Mouse (Mus musculus): ENCODE measurements around the gene Ppfibp1. TPM values are rescaled to one million over a fixed set of nuclear protein-coding genes. Genes with fewer than 3 reads are reported as not detected.

Ppfibp1 gene
- 50.6 and 62.7 TPM in 2 replicates for polyA plus RNA-seq (2014; fragmentation: Nextera tagmentation; extraction: Ambion mirVana)

DNA sequence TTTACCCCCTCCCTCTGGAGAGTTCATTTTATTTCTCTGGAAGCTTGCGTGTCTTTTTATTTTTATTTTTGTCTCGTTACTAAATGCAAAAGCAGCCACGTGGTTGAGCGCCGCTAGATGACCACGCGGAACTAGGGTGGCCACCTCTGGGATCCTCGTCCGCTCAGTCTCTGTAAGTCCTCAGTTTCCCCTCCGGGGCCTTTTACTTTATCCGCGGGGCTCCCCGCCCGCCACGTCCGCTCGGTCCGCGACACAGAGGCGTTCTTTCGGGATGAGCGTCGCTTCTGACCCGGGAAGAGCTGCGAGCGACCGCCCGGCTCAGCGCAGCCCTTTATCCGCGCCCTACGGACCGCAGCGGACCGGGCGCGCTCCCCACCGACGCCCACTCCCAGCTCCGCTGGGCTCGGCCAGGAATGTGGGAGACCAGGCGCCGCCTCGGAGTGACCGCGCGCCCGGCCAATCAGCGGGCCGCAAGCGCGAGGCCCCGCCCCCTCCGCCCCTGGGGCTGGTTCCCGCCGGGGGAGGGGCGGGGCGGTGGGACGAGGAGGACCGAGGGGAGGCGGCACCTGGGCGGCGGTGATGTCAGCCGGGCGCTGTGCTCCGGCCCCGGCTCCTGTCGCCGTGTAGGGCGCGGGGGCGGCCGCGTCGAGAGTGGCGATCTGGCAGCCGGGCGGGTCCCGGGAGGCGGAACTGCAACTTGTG, at the start of gene Ppfibp1:
TSS of gene Ppfibp1 (plus strand) at position 530 of the 702 bp plus-strand sequence.
- under 1% methylated on average over 75 of the region's 80 CpGs for WGBS
- Histone ChIP-seq H3K36me3 (ENCODE audit: control insufficient read depth, insufficient read depth, low read length) (peaks cover 5% of the 10 kb centered on the region; the same call in 1 of the 2 replicates), H3K4me2 (ENCODE audit: low read length) (peak within 1 kb of the TSS; percentile 79), H3K9ac (ENCODE audit: low read length) (peak within 1 kb of the TSS; percentile 97), H3K27ac (replicated peaks in 1 of 2; ENCODE audit: control insufficient read depth in 1 of 2, insufficient read depth in 1 of 2, low read depth in 2 of 2, low read length in 2 of 2) (peak within 1 kb of the TSS; percentile 77 to 86), H3K4me3 (ENCODE audit: control insufficient read depth in 1 of 2, insufficient read depth in 1 of 2, low read depth in 1 of 2, low read length in 2 of 2) (peak within 1 kb of the TSS; percentile 91 to 95), H3K4me1 (ENCODE audit: control insufficient read depth in 2 of 2, insufficient read depth in 2 of 2, low read length in 2 of 2) (peaks cover 9 to 46% of the 10 kb centered on the region in 2 experiments), H3K27me3 (ENCODE audit: control insufficient read depth, insufficient read depth, low read length) (no peaks in the 10 kb centered on the region), H3K9me3 (ENCODE audit: control insufficient read depth, low read length) (no peaks in the 10 kb centered on the region)
- peak; percentile 91 for ATAC-seq (ENCODE audit: insufficient number of reproducible peaks, insufficient read depth, low FRiP score, low read depth)

GRCm38 (mm10) chr6:146838863-146839262, 49.4 kb upstream of the Ppfibp1 start:
- WGBS: 86% methylated on average over 4 of the region's 4 CpGs

GRCm38 (mm10) chr6:146844867-146845266, 43.4 kb upstream of the Ppfibp1 start:
- H3K4me1 ChIP-seq (ENCODE audit: control insufficient read depth in 2 of 2, insufficient read depth in 2 of 2, low read length in 2 of 2): peaks cover 17 to 19% of the 10 kb centered on the region in 2 experiments
- no peak for ATAC-seq (ENCODE audit: insufficient number of reproducible peaks, insufficient read depth, low FRiP score, low read depth)
- H3K4me2 ChIP-seq (ENCODE audit: low read length): no peak overlapping the region
- H3K9ac ChIP-seq (ENCODE audit: low read length): no peak overlapping the region
- H3K27ac ChIP-seq (replicated peaks in 1 of 2; ENCODE audit: control insufficient read depth in 1 of 2, insufficient read depth in 1 of 2, low read depth in 2 of 2, low read length in 2 of 2): peak overlapping the region in 1 of 2 experiments; percentile 50; a peak in 1 of 4 replicates
- H3K4me3 ChIP-seq (ENCODE audit: control insufficient read depth in 1 of 2, insufficient read depth in 1 of 2, low read depth in 1 of 2, low read length in 2 of 2): no peak overlapping the region
- WGBS: 33% methylated on average over 6 of the region's 6 CpGs
- no peaks in the 10 kb centered on the region for H3K9me3 ChIP-seq (ENCODE audit: control insufficient read depth, low read length)
- H3K27me3 ChIP-seq (ENCODE audit: control insufficient read depth, insufficient read depth, low read length): no peaks in the 10 kb centered on the region
- H3K36me3 ChIP-seq (ENCODE audit: control insufficient read depth, insufficient read depth, low read length): no peaks in the 10 kb centered on the region

More at GRCm38 (mm10) chr6:146838863-146839262, 49.4 kb upstream of the Ppfibp1 start:
- H3K4me2 ChIP-seq (ENCODE audit: low read length): no peak overlapping the region
- no peak overlapping the region for H3K27ac ChIP-seq (replicated peaks in 1 of 2; ENCODE audit: control insufficient read depth in 1 of 2, insufficient read depth in 1 of 2, low read depth in 2 of 2, low read length in 2 of 2)
- H3K9ac ChIP-seq (ENCODE audit: low read length): no peak overlapping the region
- no peaks in the 10 kb centered on the region for H3K9me3 ChIP-seq (ENCODE audit: control insufficient read depth, low read length)
- H3K4me1 ChIP-seq (ENCODE audit: control insufficient read depth in 2 of 2, insufficient read depth in 2 of 2, low read length in 2 of 2): peaks cover 17 to 18% of the 10 kb centered on the region in 2 experiments
- ATAC-seq (ENCODE audit: insufficient number of reproducible peaks, insufficient read depth, low FRiP score, low read depth): no peak
- no peaks in the 10 kb centered on the region for H3K27me3 ChIP-seq (ENCODE audit: control insufficient read depth, insufficient read depth, low read length)
- H3K4me3 ChIP-seq (ENCODE audit: control insufficient read depth in 1 of 2, insufficient read depth in 1 of 2, low read depth in 1 of 2, low read length in 2 of 2): no peak overlapping the region
- H3K36me3 ChIP-seq (ENCODE audit: control insufficient read depth, insufficient read depth, low read length): no peaks in the 10 kb centered on the region

DNA sequence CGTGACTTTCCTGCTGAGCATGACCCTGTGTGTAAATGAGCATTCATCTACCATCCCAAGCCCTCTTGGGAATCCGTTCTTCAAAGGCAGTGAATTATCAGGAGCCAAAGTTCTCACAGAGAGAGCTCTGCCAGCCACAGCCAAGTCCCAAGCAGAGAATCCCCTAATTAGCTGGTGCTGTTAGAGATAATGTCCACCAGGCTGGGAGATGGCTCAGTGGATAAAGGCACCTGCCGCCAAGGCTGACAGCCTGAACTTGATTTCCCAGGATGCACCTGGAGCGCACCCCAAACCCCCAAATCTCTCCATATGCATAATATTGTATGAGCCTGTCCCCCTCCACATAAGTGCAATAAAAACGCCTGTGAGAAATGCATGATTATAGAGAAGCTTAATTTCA, 42.9 kb upstream of the Ppfibp1 start:
- Histone ChIP-seq H3K9ac (ENCODE audit: low read length) (no peak overlapping the region), H3K27me3 (ENCODE audit: control insufficient read depth, insufficient read depth, low read length) (no peaks in the 10 kb centered on the region), H3K9me3 (ENCODE audit: control insufficient read depth, low read length) (no peaks in the 10 kb centered on the region), H3K27ac (replicated peaks in 1 of 2; ENCODE audit: control insufficient read depth in 1 of 2, insufficient read depth in 1 of 2, low read depth in 2 of 2, low read length in 2 of 2) (peak overlapping the region in 1 of 2 experiments; percentile 50; a peak in 1 of 4 replicates), H3K4me1 (ENCODE audit: control insufficient read depth in 2 of 2, insufficient read depth in 2 of 2, low read length in 2 of 2) (peaks cover 17 to 19% of the 10 kb centered on the region in 2 experiments), H3K4me3 (ENCODE audit: control insufficient read depth in 1 of 2, insufficient read depth in 1 of 2, low read depth in 1 of 2, low read length in 2 of 2) (no peak overlapping the region), H3K4me2 (ENCODE audit: low read length) (no peak overlapping the region), H3K36me3 (ENCODE audit: control insufficient read depth, insufficient read depth, low read length) (no peaks in the 10 kb centered on the region)
- no peak for ATAC-seq (ENCODE audit: insufficient number of reproducible peaks, insufficient read depth, low FRiP score, low read depth)
- WGBS: 81% methylated on average over 5 of the region's 5 CpGs

DNA sequence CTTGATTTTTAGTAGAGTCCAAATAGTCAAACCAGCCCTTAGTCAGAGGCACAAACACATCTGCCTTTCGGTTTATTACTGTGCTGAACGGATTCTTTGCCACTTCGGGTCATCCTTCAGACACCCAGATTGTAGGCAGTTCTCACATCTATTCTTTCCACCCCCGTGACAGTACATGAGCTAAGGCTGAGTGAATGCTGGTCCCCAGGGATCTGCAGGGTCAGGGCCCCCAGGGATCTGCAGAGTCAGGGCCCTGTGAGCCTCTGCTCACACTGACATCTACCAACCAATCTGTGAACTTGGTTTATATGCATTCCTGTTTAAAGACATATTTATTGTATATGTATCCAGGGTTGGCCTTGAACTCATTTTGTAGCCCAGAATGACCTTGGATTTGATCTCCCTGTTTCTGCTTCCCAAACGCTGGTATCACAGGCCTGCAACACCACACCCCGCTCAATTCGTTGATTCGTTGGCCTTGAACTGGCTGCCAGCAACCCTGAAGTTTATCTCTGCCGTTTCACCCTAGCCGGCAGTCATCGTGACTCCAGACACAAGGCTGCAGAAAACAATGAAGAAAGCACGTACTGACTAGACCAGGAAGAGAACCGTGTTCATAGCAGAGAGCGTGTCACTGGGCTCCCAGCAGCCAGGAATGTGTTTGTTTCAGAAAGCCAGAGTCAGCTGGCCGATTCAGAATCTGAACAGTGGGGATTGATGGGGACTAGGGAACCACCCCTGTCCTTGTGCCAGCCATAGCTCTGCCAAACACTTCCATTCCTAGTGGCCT, 42.1 kb upstream of the Ppfibp1 start:
- 42% methylated on average over 15 of the region's 15 CpGs for WGBS
- peak; percentile 31; the same call in 1 of the 2 replicates for ATAC-seq (ENCODE audit: insufficient number of reproducible peaks, insufficient read depth, low FRiP score, low read depth)
- H3K27ac ChIP-seq (replicated peaks in 1 of 2; ENCODE audit: control insufficient read depth in 1 of 2, insufficient read depth in 1 of 2, low read depth in 2 of 2, low read length in 2 of 2): peak overlapping the region; percentile 53 to 57

DNA sequence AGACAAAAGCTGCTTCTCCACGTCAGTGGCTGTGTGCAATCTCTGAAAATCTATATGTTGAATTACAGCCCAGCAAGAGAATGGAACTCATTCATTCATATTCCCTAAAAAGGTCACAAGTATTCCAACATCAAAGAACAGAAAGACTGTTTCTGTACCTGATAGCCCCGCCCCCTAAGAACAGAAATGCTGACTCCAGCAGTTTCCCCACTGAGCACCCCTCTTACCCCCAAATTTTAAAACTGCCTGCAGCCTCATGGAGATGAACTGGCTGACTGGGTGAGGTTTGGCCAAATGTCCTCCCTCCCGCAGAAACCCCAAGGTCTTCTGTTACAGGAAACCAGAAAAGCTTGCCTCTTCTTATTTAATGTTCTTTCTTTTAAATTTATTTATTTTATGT, 40.9 kb upstream of the Ppfibp1 start:
- Histone ChIP-seq H3K4me3 (ENCODE audit: control insufficient read depth in 1 of 2, insufficient read depth in 1 of 2, low read depth in 1 of 2, low read length in 2 of 2) (no peak overlapping the region), H3K27me3 (ENCODE audit: control insufficient read depth, insufficient read depth, low read length) (no peaks in the 10 kb centered on the region), H3K36me3 (ENCODE audit: control insufficient read depth, insufficient read depth, low read length) (no peaks in the 10 kb centered on the region), H3K9me3 (ENCODE audit: control insufficient read depth, low read length) (no peaks in the 10 kb centered on the region), H3K9ac (ENCODE audit: low read length) (no peak overlapping the region), H3K4me2 (ENCODE audit: low read length) (no peak overlapping the region), H3K4me1 (ENCODE audit: control insufficient read depth in 2 of 2, insufficient read depth in 2 of 2, low read length in 2 of 2) (peaks cover 19 to 21% of the 10 kb centered on the region in 2 experiments), H3K27ac (replicated peaks in 1 of 2; ENCODE audit: control insufficient read depth in 1 of 2, insufficient read depth in 1 of 2, low read depth in 2 of 2, low read length in 2 of 2) (no peak overlapping the region)
- 88% methylated on average over 3 of the region's 3 CpGs for WGBS
- ATAC-seq (ENCODE audit: insufficient number of reproducible peaks, insufficient read depth, low FRiP score, low read depth): no peak

More for the DNA sequence above, 42.1 kb upstream of the Ppfibp1 start:
- no peaks in the 10 kb centered on the region for H3K9me3 ChIP-seq (ENCODE audit: control insufficient read depth, low read length)
- H3K9ac ChIP-seq (ENCODE audit: low read length): no peak overlapping the region
- H3K4me2 ChIP-seq (ENCODE audit: low read length): no peak overlapping the region
- no peak overlapping the region for H3K4me3 ChIP-seq (ENCODE audit: control insufficient read depth in 1 of 2, insufficient read depth in 1 of 2, low read depth in 1 of 2, low read length in 2 of 2)
- H3K36me3 ChIP-seq (ENCODE audit: control insufficient read depth, insufficient read depth, low read length): no peaks in the 10 kb centered on the region
- no peaks in the 10 kb centered on the region for H3K27me3 ChIP-seq (ENCODE audit: control insufficient read depth, insufficient read depth, low read length)
- H3K4me1 ChIP-seq (ENCODE audit: control insufficient read depth in 2 of 2, insufficient read depth in 2 of 2, low read length in 2 of 2): peaks cover 17 to 19% of the 10 kb centered on the region in 2 experiments

DNA sequence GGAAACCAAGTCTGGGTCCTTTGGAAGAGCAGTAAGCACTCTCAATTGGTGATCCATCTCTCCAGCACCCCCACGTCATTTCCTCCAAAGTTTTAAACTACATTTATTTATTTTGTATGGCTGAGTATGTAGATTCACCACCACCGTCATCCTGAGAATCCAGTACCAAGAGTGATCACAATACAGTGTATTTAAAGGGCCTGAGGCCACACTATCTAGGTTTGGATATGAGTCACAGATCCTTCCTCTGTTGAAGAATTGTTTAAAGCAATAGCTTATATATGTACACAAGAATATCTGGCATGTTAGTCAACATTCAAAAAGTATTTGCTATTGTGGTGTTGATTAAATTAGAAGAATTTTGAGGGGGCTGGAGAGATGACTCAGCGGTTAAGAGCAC, 40.0 kb upstream of the Ppfibp1 start:
- H3K4me1 ChIP-seq (ENCODE audit: control insufficient read depth in 2 of 2, insufficient read depth in 2 of 2, low read length in 2 of 2): peaks cover 19 to 22% of the 10 kb centered on the region in 2 experiments
- no peak overlapping the region for H3K4me2 ChIP-seq (ENCODE audit: low read length)
- H3K9me3 ChIP-seq (ENCODE audit: control insufficient read depth, low read length): no peaks in the 10 kb centered on the region
- H3K9ac ChIP-seq (ENCODE audit: low read length): no peak overlapping the region
- H3K4me3 ChIP-seq (ENCODE audit: control insufficient read depth in 1 of 2, insufficient read depth in 1 of 2, low read depth in 1 of 2, low read length in 2 of 2): no peak overlapping the region
- H3K36me3 ChIP-seq (ENCODE audit: control insufficient read depth, insufficient read depth, low read length): no peaks in the 10 kb centered on the region
- 84% methylated on average over 3 of the region's 3 CpGs for WGBS
- ATAC-seq (ENCODE audit: insufficient number of reproducible peaks, insufficient read depth, low FRiP score, low read depth): no peak
- no peaks in the 10 kb centered on the region for H3K27me3 ChIP-seq (ENCODE audit: control insufficient read depth, insufficient read depth, low read length)
- H3K27ac ChIP-seq (replicated peaks in 1 of 2; ENCODE audit: control insufficient read depth in 1 of 2, insufficient read depth in 1 of 2, low read depth in 2 of 2, low read length in 2 of 2): no peak overlapping the region

Measured in heart, embryonic 14.5 days (tissue).